Mouse (Mus musculus): ENCODE data around the gene Park7. TPM values are rescaled to one million over a fixed set of nuclear protein-coding genes. Genes with fewer than 3 reads are reported as not detected.

Park7 gene
- total RNA-seq, 2 experiments from 2014 or later: 253 to 269 TPM

GRCm38 (mm10) chr4:150915181-150915906 lies 1.1 kb upstream of the Park7 start:
- no peak for DNase-seq (ENCODE audit: low spot score in 2 of 2)

- DNase-seq (ENCODE audit: low spot score in 2 of 2): no peak
Observed at GRCm38 (mm10) chr4:150913743-150914142, 494 bp downstream of the Park7 start.

DNA sequence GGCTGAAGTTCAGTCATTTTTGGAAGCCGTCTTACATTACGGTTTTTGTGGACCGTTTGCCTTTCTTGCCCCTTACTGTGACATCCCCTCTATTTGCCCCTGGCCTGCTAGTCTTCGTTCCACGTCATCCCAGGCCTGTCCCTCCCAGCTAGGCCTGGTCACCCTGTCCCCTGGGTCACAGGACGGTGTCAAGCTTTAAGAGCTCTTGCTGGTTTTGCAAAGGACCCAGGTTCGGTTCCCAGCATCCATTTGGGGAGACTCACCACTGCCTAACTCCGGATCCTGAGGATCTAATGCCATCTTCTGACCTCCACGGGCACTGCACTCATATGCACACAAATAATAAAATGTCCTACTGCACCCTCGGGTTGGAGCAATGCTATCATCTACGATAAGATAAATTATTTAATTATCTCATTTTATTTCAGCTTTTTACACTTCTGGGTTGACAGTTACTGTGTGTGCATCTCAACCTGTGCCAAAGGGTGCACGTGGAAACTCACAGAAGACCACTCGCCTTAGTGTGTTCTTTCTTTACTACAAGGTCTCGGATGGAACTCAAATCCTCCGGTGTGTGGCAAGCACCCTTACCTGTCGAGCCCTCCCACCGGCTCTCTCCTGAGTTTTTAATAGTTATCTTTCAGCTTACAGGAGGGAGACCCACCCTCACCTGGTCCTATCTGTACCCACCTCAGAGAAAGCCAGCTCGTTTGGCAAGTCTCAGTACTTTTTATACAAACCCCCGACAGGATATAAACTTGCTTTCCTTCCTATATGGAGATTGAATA lies 3.9 kb downstream of the Park7 start:
- no peak for DNase-seq (ENCODE audit: low spot score in 2 of 2)

GRCm38 (mm10) chr4:150909451-150910156 lies 4.6 kb downstream of the Park7 start:
- peak; percentile 98 to 99 for DNase-seq (ENCODE audit: low spot score in 2 of 2)

DNA sequence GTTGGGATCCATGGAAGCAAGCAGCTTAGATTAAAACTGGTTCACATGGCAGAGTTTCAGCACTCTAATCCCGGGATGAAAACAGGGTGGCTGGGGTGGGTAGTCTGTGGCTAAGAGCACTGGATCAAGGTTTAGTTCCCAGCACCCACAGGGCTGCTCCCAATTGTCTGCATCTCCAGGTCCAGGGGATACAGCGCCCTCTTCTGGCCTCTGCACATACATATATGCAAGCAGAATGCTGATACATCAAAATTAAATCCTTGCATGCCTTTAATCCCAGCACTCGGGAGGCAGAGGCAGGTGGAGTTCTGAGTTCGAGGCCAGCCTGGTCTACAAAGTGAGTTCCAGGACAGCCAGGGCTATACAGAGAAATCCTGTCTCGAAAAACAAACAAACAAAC lies 5.7 kb downstream of the Park7 start:
- DNase-seq (ENCODE audit: low spot score in 2 of 2): peak in 1 of 2 experiments; percentile 42

DNA sequence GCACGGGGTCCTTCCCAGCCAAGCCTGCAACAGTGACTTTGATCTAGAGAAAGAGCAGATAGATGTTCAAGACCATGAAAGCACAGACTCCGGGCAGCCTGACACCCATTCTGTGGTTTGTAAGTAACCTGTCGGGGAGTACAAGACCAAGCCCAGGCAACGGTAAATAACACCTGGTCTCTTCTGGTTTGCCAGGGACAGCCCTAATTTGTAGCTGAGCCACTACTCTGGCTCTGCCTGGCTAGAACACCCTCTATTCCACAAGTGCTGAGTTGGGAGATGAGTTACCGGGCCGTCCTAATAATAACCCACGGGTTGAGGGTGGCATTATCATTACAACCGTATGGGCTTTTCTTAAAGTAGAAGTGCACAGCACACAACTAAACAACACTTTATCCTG lies 7.1 kb downstream of the Park7 start:
- no peak for DNase-seq (ENCODE audit: low spot score in 2 of 2)

- DNase-seq (ENCODE audit: low spot score in 2 of 2): no peak
Observed at GRCm38 (mm10) chr4:150903091-150903742, 11.0 kb downstream of the Park7 start.

DNA sequence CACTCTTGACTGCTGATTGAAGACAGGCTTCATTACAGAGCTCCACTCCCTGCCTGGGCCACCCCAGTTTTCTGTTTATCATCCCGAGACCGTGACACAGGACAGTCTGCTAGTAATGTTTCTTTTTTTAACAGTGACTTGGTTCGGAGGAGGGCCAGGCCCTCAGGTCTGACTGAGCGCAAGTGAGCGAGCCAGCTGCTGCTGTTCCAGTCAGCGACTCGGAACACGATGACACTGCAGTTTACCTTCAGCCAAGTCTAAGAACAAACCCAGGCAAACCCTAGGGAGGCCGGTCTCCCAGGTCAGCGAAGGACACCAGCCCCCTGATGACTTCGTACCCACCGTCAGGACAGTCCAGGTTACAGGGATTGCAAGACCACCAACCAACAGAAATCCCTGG lies 12.2 kb downstream of the Park7 start:
- DNase-seq (ENCODE audit: low spot score in 2 of 2): no peak

DNA sequence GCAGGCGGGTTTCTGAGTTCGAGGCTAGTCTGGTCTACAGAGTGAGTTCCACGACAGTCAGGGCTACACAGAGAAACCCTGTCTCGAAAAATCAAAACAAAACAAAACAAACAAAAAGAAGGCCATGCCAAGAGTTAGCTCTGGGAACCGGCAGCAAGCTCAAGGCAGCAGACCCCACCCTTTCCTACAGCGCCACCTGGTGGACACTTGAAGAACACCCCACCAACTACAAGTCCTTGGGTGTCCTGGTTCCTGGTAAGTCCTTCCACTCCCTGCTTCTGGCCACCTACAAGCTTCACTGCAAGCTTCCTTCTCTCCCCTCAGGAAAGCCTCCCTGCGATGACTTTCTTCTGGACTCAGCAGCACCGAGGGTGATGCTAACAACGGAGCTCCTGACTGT lies 12.6 kb downstream of the Park7 start:
- peak; percentile 80 to 83 for DNase-seq (ENCODE audit: low spot score in 2 of 2)

GRCm38 (mm10) chr4:150900486-150900885 lies 13.8 kb downstream of the Park7 start:
- no peak for DNase-seq (ENCODE audit: low spot score in 2 of 2)

GRCm38 (mm10) chr4:150898716-150899365 lies 15.4 kb downstream of the Park7 start:
- DNase-seq (ENCODE audit: low spot score in 2 of 2): peak; percentile 75 to 76

GRCm38 (mm10) chr4:150896896-150897624 lies 17.2 kb downstream of the Park7 start:
- no peak for DNase-seq (ENCODE audit: low spot score in 2 of 2)

GRCm38 (mm10) chr4:150894718-150895501 lies 19.3 kb downstream of the Park7 start:
- no peak for DNase-seq (ENCODE audit: low spot score in 2 of 2)

DNA sequence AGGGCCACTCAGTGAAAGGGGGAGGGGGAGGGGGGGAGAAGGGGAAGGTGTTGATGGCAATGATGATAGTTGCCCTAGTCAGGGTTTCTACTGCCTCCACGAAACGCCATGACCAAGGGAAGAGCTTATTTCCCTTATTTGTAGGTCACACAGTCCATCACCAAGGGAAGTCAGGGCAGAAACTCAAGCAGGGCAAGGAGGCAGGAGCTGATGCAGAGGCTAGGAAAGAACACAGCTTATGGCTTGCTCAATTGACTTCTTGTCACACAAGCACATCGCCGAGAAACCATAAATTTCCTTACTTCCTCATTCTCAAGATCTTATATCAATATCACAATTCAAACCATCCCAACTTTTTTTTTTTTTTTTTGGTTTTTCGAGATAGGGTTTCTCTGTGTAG lies 22.9 kb downstream of the Park7 start:
- no peak for DNase-seq (ENCODE audit: low spot score in 2 of 2)

GRCm38 (mm10) chr4:150889955-150890315 lies 24.3 kb downstream of the Park7 start:
- no peak for DNase-seq (ENCODE audit: low spot score in 2 of 2)

DNA sequence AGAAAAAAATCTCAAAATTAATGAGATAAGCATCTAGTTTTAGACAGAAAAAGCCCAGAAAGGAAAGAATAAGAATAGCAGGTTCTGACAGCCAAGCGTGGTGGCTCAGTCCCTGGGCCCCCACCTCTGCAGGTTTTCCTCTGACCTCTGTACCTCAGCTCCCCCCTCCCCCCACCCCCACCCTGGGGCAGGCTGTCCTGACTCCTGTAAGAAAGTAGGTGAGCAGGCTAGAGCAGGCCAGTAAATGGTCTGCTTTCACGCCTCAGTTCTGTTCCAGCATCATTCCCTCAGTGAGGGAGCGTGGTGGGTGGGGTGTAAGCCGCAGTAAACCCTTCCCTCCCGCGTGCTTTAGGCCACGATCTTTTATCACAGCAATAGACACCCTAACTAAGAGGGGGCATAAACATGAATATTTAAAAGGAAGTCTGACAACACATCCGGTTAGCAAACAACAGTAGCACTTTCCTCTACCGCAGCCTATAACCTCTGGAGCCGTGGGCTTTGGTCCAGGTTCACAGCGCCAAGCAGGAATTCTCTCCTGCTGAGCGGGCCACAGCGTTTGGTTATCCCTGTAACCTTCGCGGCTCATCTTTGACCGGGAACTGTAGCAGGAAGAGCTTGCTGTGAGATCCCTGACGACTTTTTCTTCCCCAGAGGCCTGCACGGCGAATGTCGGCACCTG lies 24.8 kb downstream of the Park7 start:
- no peak for DNase-seq (ENCODE audit: low spot score in 2 of 2)

DNA sequence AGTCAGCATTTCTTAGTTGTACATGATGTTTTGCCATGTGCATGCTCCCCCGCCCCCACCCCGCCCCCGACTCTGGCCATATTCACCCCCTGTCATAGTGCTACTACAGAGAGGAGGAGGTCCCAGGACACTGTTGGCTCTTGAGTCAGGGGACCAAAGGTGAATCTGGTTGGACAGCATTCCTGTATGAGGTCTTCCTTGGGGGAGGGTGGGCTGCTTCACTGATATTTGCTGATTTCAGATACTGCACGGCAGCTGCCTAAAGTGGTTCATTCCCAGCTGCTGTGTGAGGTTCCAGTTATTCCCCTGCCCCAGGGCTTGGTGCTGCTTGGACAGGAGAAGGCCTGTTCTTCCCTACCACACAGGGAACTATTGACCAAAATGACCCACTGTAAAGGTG lies 25.7 kb downstream of the Park7 start:
- DNase-seq (ENCODE audit: low spot score in 2 of 2): no peak

GRCm38 (mm10) chr4:150887903-150888302 lies 26.3 kb downstream of the Park7 start:
- no peak for DNase-seq (ENCODE audit: low spot score in 2 of 2)

DNA sequence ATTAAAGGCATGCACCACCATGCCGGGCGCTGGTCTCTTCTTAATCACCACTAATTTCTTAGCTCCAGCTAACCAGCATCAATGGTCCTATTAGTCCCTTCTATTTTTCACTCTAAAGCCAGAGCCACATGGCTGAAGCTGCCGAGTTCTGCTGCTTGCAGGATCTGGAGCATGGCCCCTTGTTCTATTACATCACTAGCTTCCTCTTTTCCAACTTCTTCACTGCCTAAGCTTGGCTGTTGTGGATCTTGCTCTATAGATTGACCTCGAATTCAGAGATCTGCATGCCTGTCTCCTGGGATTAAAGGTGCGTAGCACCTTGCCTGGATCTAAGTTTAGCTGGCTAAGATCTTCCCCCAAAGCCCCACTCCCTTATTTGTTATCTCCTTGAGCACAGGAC lies 31.6 kb downstream of the Park7 start:
- DNase-seq (ENCODE audit: low spot score in 2 of 2): no peak

Data from layer of hippocampus, postnatal 10 days (tissue).